Mouse (Mus musculus) kidney, postnatal 4 days (tissue): ENCODE measurements around the gene Wasf3.
A peak's percentile ranks its signal among the peaks of the same experiment; 100 is the strongest.

Source experiments
- DNase-seq, 2 experiments: peaks; one replicate each; pipeline ENCODE4 v3.0.0; 2021; ENCODE audit warnings: mixed read lengths in 2 of 2

The Wasf3 gene

GRCm38 (mm10) chr5:146402311-146402710 lies 17.5 kb downstream of the Wasf3 start:
- DNase-seq = no peak

DNA sequence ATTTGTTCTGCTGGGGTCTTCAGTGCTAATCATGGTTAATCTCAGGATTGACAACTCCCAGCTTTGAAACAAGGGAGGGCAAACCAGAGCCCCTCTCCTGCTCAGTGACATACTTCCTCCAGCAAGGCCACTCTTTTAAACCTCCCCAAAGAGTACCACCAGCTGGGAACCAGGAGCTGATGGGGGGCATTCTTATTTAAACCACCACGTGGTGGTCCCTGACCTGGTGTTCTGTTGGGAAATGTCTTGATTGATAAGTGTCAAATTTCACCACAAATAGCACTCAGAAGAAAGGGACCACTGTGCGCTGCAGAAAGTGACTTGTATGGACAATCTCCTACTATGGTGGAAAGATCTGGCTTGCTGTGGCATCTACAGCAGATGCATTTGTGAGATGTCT lies 19.1 kb downstream of the Wasf3 start:
- DNase-seq = no peak

GRCm38 (mm10) chr5:146406133-146406532 lies 21.3 kb downstream of the Wasf3 start:
- DNase-seq = no peak

DNA sequence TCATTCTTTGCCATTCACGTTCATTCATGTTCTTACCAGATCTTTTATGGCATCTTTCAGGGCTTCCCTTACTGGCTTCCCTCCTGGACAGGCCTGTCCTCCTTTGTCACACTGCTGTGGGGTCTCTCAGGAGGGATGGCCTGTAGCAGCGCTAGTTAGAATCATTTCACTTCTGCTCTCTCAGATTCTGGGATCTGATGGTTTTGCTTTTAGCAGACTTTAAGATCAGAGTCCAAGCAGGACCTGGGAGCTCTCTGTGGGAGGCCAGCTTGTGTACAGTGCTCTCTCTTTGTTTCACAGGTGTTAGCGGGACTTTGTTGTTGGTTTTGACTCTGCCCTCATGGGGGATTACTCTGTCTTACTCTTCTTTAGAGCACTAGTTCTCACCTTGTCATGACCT lies 23.0 kb downstream of the Wasf3 start:
- no peak for DNase-seq

- DNase-seq = no peak
Observed at GRCm38 (mm10) chr5:146408604-146409003, 23.8 kb downstream of the Wasf3 start.

DNA sequence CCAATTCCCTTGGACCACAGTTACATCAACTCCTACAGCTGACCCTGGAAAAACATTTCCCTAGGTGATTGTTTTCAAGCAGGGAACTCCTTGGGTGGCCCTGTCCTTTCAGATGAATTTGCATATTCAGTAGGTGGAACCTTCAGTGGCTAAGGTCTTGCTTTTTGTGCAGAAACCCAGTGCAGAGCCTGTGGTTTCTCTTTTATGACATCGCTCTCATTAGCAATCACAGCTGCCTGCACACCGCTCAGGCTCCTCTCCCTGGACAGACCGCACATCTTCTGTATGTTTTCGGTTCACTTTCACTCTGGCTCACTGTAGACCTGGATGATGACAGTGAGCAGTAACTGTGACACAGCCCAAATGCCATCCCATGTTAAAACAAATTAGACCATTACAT lies 26.0 kb downstream of the Wasf3 start:
- no peak for DNase-seq

- DNase-seq = peak in 1 of 2 experiments; percentile 31
Observed at GRCm38 (mm10) chr5:146412743-146413430, 28.1 kb downstream of the Wasf3 start.

DNA sequence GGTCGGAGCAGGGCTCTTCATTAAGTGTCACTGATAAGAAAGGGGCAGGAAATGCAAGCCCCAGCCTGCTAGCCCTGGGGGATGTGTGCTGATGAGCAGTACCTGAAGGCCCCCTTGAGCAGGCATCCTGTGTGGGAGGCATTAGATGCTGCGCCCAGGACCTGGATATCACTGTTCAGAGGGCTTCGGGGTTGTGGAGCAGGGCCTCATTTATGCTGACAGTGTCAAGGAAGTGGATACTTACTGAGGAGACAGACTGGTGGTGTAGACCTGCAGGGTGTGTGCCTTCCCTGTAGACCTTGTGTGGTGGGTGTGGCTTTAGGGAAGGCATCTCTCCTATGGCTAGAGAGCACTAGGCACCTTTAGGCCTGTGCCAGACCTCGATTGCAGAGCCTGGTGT lies 29.8 kb downstream of the Wasf3 start:
- DNase-seq = no peak

- DNase-seq = no peak
Observed at GRCm38 (mm10) chr5:146415218-146415617, 30.4 kb downstream of the Wasf3 start.

- DNase-seq = no peak
Observed at GRCm38 (mm10) chr5:146416331-146417110, 31.7 kb downstream of the Wasf3 start.

DNA sequence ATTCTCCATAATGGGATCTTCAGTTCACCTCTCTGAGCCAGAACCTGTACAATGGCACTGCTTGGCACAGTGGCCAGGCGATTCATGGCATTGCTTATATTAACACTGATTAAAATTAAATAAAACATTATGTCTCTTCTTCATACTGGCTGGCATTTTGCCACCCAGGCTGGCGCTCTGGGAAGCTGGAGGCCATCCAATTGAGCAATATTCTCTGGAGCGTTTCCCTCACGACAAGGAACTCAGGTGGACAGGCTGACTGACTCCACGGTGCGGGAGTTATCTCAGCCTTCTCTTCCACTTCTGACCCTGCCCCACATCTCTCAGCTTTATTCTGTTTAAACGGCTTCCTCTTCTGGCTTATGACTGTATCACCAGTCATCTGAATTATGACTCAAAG lies 33.3 kb downstream of the Wasf3 start:
- no peak for DNase-seq

- peak; percentile 62 to 65 for DNase-seq
Observed at GRCm38 (mm10) chr5:146420081-146420480, 35.3 kb downstream of the Wasf3 start.

GRCm38 (mm10) chr5:146424711-146425326 lies 40.0 kb downstream of the Wasf3 start:
- no peak for DNase-seq

DNA sequence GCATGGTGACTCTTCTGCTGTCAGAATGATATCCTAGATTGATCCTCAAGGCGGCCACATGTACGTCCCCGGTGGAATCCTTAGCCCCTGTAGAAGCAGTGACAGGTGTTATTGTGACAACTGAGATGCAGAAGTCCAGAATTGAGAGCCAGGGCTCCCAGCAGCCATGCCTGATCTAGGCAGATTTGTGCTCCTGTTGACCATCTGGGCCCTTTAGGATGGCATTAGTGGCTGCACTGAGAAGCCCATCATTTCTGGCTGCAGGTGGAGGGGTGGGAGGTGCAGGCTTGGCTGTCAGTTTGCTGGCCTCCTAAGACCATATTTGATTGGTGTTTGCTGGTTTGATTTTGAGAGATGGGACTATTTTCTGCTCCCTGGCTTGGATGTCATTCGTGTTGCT lies 40.9 kb downstream of the Wasf3 start:
- no peak for DNase-seq

GRCm38 (mm10) chr5:146428109-146428508 lies 43.3 kb downstream of the Wasf3 start:
- DNase-seq = no peak

DNA sequence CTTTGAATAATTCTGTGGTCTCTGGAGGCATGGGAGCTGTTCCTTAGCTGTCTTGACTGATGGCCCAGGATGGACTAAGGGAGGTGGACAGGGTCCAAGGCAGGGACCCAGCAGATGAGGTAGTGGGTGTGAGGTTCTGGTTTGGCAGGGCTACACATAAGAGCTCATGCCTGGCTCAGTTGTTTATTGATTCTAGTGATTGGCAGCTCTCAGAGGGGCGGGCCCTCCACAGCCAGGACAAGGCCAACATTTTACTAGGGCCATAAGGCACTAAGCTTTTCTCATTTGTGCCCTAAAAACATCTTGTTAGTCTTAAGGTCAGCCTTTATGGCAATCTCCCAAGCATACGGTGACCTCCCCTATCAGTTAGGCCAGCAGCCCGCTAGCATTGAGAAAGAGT lies 47.0 kb downstream of the Wasf3 start:
- no peak for DNase-seq

DNA sequence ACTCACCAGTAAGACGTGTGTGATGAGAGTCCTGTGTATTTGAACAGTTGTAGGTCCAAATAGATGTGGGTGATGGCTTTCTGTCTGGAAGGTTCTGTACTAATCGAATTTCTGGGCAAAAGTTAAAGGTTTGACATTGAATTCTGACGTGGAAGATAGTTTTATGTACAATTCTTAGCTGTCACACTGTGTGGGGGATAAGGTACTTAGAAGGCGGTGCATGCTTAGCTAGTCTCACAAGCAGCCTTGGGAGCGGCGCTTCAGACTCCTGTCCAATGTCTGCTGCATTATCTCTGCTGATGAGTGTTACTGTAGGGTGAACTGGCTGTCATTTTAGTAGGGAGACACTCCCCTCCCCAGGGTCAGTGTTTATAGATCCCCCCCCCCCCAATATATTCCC lies 47.7 kb downstream of the Wasf3 start:
- DNase-seq = no peak

- DNase-seq = no peak
Observed at GRCm38 (mm10) chr5:146435316-146435715, 50.5 kb downstream of the Wasf3 start.

GRCm38 (mm10) chr5:146436796-146437195 lies 52.0 kb downstream of the Wasf3 start:
- no peak for DNase-seq

DNA sequence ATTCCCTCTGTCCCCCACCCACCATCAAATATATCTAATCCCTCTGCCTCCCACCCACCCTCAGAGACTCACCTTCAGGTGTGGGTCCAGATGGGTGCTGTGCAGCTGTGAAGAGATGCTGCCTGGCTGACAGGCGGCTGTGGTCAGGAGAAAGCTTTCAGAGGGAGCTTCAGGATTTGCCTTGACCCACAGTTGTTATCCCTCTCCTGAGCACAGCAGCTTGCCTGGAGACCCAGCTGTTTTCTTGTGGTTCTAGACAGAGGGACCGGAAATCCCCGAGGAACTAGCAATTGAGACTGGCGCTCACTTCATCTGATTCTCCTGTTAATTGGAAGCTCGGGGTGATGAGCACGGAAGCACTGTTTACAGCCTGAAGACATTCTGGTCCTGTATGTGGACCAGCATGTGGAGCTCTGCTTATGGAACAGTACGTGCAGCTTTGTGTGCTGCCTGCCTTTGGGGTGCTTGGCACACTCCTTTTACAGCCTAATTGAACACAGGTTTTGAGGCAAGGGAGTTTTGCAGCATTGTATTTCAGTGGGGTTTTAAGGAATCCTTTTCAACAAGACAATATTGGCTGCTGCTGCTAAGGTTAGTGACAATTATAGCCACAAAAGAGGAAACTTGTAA lies 54.5 kb downstream of the Wasf3 start:
- DNase-seq = no peak

DNA sequence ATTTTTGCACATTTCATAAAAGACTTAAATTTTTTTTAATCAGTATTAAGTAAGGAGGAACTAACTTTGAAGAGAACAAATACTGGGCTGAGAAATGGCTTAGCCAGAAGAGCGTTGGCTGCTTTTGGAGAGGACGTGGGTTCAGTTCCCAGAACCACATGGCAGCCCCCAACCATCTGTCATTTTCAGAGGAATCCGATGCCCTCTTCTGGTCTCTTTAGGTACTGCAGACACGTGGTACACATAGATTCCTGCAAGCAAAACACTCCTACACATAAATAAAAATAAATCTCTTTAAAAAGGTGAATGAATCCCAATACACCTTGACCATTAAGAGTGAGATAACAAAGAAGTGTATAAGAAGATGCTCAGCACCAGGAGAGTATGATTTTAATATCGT lies 55.5 kb downstream of the Wasf3 start:
- no peak for DNase-seq

- DNase-seq = no peak
Observed at GRCm38 (mm10) chr5:146442767-146443166, 58.0 kb downstream of the Wasf3 start.

DNA sequence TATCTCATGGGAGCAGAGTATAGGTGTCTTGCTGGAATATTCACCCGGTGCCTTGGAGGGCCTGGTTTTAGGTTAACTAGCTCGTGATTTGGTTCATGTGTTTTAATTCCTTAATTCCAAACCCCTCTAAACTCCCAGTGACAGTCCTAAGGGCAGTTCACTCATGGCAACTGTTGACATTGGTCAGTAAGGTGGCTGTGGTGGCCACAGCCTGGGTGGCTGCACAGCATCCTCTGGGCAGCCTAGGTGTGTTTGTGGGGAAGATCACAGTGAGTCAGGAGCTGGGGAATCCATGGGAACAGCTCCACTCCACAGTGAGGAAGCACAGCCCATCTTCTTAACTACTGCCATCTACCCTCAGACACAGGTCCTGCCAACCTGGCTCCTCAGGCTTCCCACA lies 61.8 kb downstream of the Wasf3 start:
- no peak for DNase-seq
